Mouse (Mus musculus): Measurements from ENCODE around the gene Gm45208. TPM values are rescaled to one million over a fixed set of nuclear protein-coding genes. Genes with fewer than 3 reads are reported as not detected.
"Not testable (repeated sequence)": the region's sequence is repeated elsewhere in the genome, so short reads cannot be mapped to it uniquely, and the experiment has no call there.

Gm45208 gene
- total RNA-seq, 2 experiments from 2014 or later, result 0.41 TPM; not detected in 1

DNA sequence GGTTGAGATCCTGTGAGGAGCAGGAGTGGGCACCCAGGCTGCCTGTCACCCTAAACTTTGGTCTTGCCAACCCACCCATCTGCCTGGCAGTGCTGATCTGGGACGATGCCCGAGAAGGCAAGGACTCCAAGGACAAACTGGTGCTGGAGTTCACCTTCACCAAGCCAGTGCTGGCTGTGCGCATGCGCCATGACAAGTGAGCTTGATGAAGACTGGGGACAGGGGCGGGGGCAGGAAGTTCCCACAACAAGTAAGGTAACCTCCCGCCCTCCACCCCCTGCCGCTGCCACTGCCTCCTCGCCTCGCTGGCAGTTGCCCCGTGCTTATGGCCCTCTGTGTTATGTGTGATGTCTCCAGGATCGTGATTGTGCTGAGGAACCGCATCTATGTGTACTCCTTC, 3.8 kb downstream of the Gm45208 start:
- no peak for DNase-seq (ENCODE audit: low spot score in 2 of 2)

DNA sequence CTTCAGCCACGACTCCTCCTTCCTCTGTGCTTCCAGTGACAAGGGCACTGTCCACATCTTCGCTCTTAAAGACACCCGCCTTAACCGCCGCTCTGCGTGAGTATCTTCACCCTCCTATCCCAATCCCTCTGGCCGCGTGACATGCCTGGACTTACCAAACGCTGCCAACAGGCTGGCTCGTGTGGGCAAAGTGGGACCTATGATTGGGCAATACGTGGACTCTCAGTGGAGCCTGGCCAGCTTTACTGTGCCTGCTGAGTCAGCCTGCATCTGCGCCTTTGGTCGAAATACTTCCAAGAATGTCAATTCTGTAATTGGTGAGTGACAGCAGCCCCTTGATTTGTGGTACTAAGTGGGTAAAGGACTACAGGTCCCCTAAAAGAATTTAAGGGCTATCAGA, 5.1 kb downstream of the Gm45208 start:
- no peak for DNase-seq (ENCODE audit: low spot score in 2 of 2)

DNA sequence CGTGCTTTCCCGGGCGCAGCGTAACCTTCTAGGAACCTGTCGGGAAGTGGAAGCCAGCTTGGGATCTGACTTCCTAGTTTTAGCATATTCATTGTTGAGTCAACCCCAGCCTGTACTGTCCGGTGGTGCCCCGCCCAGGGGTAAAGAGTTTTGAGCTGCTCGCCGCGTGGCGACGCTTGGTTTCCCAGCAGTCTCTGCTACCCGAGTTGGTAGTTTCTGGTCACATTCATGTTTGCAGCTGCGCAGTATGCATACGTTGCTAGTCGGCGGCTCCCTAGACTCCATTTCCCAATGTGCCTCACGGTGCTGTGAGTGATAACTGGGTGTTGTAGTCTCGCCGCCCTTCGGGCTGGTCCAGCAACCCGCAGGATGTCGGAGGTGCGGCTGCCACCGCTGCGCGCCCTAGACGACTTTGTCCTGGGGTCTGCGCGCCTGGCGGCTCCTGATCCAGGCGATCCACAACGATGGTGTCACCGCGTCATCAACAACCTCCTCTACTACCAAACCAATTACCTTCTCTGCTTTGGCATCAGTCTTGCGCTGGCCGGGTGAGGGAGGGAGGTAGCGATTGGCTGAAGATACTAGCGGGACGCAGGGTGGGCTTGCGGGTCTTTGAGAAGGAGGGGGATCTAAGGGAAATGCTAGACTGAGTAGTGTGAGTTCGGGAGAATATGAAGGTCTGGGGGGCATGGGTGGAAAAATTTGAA, 6.3 kb downstream of the Gm45208 start, which contains the start of gene Praf2:
Praf2 (plus strand) TSS at position 225 of the 707 bp plus-strand sequence.
- peak; percentile 77 to 90 for DNase-seq (ENCODE audit: low spot score in 2 of 2)

DNA sequence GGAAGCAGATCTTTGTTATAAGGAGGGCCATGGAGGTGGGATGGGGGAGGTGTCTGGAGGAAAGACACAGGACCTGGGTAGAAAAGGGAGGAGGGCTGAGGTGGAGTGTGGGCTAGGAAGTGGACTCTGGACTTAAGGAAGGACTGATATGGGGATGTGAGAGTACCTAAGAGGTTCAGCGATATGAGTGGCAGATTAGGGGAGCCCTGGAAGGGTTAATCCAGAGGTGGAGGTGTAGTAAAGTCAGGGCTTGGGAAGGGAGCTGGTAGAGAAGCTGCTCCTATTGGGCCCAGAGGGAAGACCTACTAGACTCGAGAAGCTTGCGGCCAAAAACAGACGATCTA, 6.8 kb downstream of the Gm45208 start:
- no peak for DNase-seq (ENCODE audit: low spot score in 2 of 2)

DNA sequence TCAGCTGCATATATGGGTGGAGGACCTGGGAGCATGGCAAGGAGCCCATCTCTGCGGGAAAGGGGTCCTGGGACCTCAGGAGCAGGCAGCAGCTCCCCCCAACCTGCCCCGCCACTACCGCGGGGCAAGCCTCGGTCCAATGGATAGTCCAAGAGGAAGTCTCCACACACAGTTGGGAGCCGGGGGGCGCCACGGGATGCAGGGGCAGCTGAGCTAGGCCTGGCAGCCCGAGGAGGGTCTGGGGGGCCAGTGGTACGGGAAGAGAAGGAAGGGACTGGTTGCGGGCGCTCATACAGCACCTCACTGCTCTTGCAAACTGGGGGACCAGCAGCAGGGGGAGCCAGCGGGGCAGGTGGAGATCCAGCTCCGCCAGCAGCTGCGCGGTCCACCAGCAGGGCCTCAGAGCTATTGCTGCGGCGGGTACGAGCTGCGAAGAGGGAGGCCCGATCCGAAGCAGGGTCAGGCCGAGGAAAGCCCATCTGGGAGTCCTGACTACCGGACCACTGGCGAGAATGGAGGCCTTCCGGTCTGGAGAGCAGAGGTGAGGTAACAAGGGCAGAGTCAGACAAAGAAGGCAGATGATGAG, 11.6 kb downstream of the Gm45208 start:
- DNase-seq (ENCODE audit: low spot score in 2 of 2), result peak in 1 of 2 experiments; percentile 37

DNA sequence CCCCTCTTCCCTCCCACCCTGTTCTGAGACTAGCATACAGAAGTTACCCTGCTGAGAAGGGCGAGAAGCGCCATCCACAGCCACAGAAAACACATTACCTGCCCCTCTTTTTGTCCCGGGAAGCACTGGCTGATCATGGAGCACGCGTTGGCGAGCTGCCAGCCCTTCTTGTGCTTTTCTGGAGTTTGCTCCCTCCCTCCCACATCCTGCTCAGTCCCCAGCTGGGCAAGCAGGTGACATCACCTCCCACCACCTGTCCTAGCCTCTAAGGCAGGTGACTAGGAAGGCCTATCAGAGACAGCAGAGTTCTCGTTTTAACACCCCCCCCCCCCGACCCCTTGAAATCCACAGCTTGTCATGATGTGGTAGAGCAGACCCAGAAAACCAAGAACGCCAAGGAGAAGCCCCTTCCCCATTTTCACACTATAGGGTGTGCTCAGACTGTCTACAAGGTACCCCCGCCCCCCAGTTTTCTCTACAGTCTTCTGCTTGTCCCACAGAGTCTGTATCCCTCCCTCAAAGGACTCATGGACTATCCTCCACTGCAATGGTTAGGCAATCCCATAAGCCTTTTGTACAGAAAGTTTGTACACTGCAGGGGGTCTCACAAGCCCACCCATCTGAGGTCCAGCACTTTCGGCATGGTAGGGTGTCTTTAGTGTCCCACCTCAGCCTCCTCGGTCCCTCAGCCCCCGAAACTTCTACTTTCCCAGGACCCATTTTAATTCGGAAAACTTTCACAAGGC, 17.5 kb downstream of the Gm45208 start:
- no peak for DNase-seq (ENCODE audit: low spot score in 2 of 2)

DNA sequence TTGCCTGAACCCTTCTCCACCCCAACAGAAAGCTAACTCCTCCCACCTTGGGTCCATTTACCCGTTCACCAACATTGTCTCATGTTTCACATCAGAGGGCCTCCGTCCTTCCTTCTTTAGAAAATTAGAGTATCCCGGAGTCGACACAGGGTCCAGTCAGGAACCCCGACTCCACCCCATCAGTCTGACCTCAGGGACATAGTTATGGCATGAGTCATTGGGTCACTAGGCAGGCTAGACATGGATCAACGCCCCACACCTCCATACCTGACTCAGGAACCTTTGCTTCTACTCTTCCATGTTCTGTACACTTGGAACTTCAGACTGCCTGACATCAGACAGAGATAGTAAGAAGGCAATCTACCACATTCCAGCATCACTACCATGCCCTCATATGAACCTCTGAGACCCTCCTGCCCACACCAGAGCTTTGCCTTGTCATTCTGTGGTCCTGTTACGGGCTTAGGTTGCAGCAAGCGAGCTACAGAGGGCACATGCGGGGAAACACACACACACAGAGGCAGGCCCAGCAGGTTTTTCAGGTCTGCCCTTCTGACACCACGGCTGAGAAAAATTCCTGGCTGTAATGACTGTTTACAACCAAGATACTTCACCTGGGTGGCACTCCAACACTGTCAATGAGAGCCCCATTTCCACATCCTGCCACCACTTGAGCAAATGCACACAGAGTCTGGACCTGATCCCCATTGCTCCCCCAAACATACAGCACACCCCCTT, 18.2 kb downstream of the Gm45208 start:
- DNase-seq (ENCODE audit: low spot score in 2 of 2), result no peak

DNA sequence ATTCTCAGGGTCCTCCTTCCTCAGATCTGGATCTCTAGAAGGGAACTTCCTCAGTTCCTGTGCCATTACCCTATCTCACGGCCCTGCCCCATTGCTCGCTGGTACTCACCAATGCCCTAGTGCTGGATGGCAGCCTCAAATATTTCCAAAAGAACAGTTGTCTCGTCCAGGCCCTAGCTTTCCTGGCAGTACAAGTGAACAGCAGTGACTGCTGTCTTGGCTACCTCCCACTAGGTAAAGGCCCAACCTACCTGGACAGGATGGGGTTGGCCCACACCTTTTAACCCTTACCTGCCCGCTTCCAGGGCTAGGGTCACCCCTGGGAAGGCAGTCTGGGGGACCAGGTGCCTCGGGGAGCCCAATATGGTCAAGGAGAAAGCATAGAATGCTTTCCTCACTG, 19.1 kb downstream of the Gm45208 start:
- DNase-seq (ENCODE audit: low spot score in 2 of 2), result no peak

DNA sequence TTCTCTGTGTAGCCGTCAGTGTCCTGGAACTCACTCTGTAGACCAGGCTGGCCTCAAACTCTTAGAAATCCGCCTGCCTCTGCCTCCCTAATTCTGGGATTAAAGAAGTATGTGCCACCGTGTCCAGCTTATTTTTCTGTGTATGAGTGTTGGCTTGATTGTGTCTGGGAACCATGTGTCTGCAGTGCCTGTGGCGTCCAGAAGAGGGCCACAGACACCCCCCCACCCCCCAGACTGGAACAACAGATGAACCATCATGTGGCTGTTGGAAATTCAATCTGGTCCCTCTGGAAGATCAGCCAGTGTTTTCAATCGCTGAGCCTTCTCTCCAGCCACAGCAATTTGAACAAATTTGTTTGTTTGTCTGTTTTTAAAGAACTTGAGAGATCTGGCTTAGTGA, 21.4 kb downstream of the Gm45208 start:
- DNase-seq (ENCODE audit: low spot score in 2 of 2), result no peak

DNA sequence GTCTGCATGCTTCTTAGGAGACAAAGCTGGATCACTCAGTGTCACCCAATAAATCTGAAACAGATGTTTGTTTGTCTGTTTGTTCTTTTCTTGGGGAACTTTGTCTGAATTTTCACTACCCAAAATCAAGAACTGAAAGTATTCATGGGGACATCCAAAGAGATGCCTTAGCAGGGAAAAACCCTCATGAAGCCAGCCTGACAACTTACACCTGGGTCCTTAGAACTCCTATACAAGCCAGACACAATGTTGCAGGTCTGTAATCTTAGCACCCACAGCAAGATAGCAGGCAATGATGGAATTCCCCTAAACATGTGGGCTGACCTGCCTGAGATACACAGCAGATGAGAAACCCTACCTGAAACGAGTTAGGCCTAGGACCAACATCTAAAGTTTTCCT, 22.9 kb downstream of the Gm45208 start:
- no peak for DNase-seq (ENCODE audit: low spot score in 2 of 2)

DNA sequence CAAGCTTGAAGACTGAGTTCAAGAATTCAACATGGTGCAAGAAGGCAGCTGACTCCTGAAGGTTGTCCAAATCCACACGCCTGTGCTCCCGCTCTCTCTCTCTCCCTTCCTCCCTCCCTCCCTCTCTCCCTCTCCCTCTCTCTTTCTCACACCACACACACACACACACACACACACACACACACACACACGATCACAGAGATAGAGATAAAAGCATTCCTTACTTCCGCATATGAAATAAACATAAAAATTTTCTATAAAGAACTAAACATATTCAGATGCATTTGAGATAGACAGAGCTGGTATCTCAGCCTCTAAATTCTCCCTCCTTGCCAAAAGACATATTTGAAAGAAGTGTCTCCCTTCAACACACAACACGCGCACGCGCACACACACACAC, 23.4 kb downstream of the Gm45208 start:
- no peak for DNase-seq (ENCODE audit: low spot score in 2 of 2)

DNA sequence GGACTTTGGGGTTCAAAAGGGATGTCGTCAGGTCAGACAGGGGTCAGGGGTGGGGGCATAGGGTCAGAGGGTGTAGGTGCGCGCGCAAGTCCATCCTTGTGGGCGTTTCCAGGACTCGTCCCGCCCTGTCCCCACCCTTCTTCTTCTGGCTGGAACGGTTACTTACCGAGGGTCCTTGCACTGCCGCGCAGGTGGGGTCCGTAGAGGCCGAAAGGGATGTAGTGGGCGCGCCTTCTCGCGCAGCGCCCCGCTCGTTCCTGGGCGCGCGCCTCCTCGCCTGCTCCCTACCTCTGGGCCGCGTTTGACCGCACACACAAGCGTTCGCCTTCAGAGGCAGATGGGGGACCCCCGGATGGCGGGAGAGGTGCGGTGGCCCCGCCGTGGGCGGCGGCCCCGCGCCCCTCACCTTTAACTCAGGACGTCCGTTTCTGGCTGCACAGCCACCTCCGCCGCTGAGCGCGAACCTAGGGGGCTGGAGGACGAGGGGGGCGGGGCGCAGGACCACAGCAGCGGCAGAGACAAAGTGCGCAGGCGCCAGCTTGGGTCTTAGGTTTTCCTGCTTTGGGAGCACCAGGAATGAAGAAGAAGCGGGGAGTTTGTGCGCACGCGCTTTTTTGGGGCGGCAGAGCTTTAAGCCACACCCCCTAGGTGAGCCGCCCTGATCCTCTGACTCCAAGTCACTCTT, 28.5 kb downstream of the Gm45208 start, which contains the start of gene Ccdc120:
Ccdc120 (minus strand) TSS at position 474 of the 685 bp plus-strand sequence.
- DNase-seq (ENCODE audit: low spot score in 2 of 2), result peak; percentile 51 to 78

DNA sequence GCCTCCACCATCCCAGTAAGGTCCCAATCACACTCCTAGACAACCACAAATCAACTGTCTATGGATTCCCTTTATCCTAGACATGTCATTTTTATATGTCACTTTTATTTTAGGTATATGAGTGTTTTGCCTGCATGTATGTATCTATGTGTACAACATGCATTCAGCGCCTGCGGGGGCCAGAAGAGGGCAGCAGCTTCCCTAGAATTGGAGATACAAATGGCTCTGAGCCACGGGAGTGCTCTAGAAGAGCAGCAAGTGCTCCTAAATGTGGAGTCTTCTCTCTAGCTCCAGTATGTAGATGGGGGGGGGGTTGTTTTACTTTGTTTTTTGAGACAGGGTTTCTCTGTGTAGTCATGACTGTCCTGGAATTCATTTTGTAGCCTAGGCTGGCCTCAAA, 31.6 kb downstream of the Gm45208 start:
- not testable (repeated sequence) for DNase-seq (ENCODE audit: low spot score in 2 of 2)

DNA sequence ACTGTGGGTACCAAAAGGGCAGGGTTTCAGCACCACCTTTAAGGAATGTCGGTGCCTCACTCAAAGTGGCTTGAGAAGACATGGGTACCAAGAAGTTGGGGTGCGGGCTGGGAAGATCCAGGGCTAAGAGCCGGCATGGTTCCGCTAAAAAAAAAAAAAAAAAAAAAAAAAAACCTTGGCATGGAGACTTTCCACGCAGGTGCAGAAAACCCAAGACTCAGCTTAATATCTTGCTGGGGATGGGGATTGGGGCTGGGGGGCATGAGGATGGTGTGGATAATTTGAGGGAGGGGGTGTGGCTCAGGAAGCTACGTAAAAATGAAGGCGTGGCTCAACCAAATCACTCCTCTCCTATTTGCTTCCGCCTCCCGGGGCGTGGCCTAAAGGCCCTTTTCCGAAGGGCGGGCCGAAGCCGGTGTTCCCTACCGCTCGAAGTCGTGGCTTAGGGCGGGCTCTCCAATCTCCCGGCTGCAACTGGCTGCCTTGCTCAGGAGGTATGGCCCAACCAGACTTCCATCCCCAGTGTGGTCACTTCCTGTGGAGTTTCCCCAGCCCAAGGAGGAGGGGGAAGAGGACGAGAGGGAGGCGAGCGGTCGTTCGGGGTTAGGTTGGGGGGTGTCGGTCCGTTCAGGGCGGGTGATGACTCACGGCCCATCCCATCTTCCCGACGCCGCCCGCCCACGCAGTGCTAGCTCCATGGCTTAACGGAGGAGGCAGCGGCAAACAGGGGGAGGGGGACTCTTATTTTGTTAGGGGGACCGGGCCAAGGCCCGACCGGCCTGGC, 40.3 kb downstream of the Gm45208 start, which contains the start of gene Tfe3:
Tfe3 (plus strand) TSS at position 424 of the 784 bp plus-strand sequence.
- DNase-seq (ENCODE audit: low spot score in 2 of 2), result peak; percentile 90 to 92

DNA sequence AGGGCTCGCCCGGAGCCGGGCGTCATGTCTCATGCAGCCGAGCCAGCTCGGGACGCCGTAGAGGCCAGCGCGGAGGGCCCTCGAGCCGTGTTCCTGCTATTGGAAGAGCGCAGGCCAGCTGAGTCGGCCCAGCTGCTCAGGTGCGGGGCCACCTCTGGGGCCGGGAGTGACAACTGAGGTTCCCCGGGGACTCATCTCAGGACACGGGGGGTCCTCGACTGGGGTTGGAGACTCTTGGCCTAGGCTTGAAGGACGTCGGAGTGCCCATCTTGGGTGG, 40.8 kb downstream of the Gm45208 start:
- no peak for DNase-seq (ENCODE audit: low spot score in 2 of 2)

DNA sequence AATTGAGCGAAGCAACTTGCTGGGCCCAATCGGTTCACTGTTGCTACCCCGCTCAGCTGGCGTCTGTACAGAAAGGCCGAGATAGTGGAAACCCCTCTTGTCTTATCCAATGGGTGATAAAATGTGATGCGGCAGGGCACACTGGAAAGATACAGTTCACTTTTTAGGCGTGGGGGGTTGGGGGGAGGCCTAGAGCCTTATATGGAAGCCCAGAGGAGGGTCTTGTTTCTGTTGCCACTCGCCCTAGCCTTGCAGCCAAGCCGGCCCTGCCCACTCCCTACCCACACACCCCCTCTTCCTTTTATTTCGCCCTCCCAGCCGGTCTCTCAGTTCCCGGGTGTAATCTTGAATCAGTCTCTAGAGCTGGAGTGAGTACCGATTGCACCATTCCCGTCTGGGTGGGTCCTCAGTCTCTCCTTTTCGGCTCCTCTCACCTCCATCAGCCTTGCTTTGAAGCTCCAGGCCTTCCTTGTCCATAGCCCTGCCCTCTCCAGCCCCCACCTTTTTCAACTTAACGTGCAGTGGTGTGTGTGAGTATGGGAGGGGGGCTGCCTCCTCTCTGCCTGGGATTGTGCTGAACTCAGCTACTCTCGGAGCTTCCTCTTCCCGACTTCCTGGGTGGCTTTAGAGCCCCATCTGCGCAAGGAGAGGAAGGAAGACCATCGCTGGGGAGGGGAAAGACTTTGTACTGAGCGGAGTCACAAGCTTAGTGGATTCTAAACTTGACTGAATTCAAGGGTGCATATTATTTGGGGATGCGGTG, 41.8 kb downstream of the Gm45208 start:
- DNase-seq (ENCODE audit: low spot score in 2 of 2), result no peak

DNA sequence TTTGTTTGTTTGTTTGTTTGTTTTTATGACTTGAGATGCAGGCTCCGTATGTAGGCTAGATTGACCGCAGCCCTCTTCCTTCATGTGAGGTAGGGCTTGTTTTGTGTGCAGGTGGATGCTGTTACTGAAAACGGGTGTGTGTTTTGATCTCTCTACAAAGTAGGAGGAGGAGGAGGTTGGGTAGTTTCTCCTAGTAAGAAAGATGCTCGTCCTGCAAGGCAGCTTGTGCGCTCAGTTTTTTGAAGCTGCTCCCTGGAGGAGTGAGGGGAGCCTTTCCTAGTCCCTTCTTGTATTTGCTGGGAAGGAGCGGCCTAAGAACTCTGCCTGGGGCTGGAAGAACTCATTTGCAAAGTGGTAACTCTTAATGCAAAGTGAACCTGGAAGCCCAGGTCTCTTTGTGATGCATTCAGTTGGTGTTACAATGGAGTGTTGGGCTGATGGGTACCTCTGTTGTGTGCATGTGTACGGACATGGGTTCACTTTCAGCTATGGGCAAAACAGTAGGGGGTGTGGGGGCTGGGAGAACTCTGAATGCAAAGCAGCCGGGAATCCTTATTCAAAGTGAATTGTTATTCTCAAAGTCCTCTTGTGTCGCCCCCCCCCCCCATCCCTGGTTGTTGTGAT, 42.7 kb downstream of the Gm45208 start:
- no peak for DNase-seq (ENCODE audit: low spot score in 2 of 2)

DNA sequence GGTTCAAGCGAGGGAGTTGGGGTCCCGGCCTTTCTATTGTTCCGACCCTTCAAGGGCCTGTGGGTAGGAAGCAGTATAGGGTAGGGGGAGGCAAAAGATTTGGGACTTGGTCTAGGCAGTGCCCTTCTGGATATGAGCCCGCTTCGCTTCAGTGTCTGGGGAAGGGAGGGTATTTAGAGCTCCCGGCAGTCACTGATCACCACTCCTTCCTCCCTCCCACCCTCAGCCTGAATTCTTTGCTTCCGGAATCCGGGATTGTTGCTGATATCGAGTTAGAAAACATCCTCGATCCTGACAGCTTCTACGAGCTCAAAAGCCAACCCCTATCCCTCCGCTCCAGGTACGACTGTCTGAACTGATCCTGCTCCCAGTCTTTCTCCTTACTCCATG, 43.2 kb downstream of the Gm45208 start:
- no peak for DNase-seq (ENCODE audit: low spot score in 2 of 2)

DNA sequence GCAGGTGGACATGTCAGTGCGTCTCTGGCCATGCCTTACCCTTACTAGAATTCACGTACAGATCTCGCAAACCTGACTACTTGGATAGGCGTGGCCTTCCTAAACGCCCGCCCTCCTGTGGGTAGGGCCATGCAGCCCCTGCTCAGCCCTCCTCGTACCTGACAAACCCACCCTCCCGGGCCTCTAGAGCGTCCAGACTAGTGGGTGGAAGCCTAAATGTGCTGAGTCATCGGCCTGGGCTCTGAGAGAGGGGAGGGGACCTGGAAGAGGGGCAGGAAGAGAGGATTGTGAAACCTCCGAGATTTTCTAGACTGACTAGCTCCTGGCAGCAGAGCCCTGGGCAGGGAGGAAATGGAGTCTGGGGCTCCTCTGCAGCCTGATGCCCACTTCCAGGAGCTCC, 43.7 kb downstream of the Gm45208 start:
- DNase-seq (ENCODE audit: low spot score in 2 of 2), result no peak

All from layer of hippocampus, adult 18-20 months (tissue).